Mouse (Mus musculus): ENCODE results near the gene Ninj2. TPM values are rescaled to one million over a fixed set of nuclear protein-coding genes. Genes with fewer than 3 reads are reported as not detected.

The Ninj2 gene
- total and polyA plus RNA-seq, 2 experiments from 2014 or later = not detected

- H3K27ac ChIP-seq (ENCODE audit: low read depth, low read length) = no peak overlapping the region
These were observed 64.3 kb downstream of the Ninj2 start for GRCm38 (mm10) chr6:120157479-120157878.

DNA sequence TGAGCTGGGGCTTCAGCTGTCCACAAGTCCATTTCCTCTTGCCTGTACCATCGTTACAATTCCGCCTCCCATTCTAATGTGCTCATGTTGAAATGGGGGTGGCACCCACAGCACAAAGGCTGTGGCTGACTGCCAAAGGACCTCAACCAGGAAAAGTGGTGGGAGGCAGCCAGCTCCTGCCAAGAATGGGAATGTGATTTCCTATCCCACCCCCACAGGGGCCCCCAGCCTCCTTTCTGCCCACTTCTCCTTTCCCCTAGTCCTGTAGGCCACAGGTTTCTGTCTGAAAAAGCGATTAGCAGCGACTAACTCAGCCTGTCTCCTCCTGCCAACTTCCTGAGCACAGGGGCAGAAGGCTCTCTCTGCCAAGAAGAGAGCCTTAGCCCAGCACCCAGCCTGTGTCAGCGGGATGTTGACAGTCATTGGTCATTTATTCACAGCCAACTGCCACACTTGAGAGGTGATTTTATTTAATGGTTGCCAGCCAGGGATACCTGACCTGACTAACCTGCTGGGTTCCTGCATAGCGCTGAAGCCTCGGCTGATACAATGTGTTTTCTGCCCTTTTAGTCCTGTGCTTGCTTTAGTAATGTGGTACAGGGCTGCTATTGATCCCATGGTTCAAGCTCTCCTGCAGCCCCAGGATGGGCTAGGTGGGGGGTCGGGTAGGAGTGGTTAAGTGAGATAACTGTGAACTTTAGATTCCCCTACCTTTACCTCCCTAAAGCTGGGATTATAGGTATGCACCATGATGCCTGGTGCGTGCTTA, 66.2 kb downstream of the Ninj2 start:
- Histone ChIP-seq H3K27me3 (ENCODE audit: insufficient read depth, low read length) (no peaks in the 10 kb centered on the region), H3K4me2 (ENCODE audit: low read depth) (no peak overlapping the region), H3K9ac (no peak overlapping the region), H3K9me3 (ENCODE audit: low read length) (no peaks in the 10 kb centered on the region), H3K36me3 (ENCODE audit: insufficient read depth) (no peaks in the 10 kb centered on the region), H3K4me3 (ENCODE audit: low read depth, low read length) (no peak overlapping the region), H3K27ac (ENCODE audit: low read depth, low read length) (no peak overlapping the region), H3K4me1 (ENCODE audit: insufficient read depth) (0 out of 2 replicates have a peak, but pooled peaks cover 5% of the 10 kb centered on the region)
- ATAC-seq (peak; percentile 88), DNase-seq (peak; percentile 79)
- WGBS = 28% methylated on average over 9 of the region's 9 CpGs
- no peak for TF ChIP-seq CTCF (IDR thresholded peaks at IDR 0.05; ENCODE audit: low read depth)

More at GRCm38 (mm10) chr6:120157479-120157878, 64.3 kb downstream of the Ninj2 start:
- H3K36me3 ChIP-seq (ENCODE audit: insufficient read depth) = no peaks in the 10 kb centered on the region
- no peak for TF ChIP-seq CTCF (IDR thresholded peaks at IDR 0.05; ENCODE audit: low read depth)
- 0 out of 2 replicates have a peak, but pooled peaks cover 5% of the 10 kb centered on the region for H3K4me1 ChIP-seq (ENCODE audit: insufficient read depth)
- no peak for ATAC-seq
- WGBS = 28% methylated on average over 6 of the region's 6 CpGs
- peak; percentile 16 for DNase-seq
- no peak overlapping the region for H3K4me2 ChIP-seq (ENCODE audit: low read depth)
- H3K27me3 ChIP-seq (ENCODE audit: insufficient read depth, low read length) = no peaks in the 10 kb centered on the region
- H3K9ac ChIP-seq = no peak overlapping the region
- H3K9me3 ChIP-seq (ENCODE audit: low read length) = no peaks in the 10 kb centered on the region
- no peak overlapping the region for H3K4me3 ChIP-seq (ENCODE audit: low read depth, low read length)

DNA sequence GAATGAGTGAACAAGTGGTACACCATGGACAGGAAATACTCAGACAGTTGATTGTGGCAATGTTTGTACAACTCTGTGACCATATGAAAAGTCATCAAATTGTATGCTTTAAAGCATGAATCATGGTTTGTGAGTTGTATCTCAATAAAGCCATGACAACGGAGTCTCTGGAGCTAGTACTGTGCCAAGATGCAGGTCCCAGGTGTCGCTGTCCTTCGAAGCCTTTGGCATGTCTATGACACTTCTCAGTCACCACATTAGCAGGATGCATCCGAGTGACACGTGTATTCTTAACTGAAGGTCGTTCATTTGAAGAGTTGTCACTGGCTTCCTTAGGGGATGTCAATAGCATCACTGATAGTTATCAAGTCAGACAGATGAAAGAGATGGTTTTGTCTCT, 69.8 kb downstream of the Ninj2 start:
- H3K9me3 ChIP-seq (ENCODE audit: low read length) = no peaks in the 10 kb centered on the region
- H3K27ac ChIP-seq (ENCODE audit: low read depth, low read length) = no peak overlapping the region
- DNase-seq = no peak
- no peak overlapping the region for H3K9ac ChIP-seq
- H3K27me3 ChIP-seq (ENCODE audit: insufficient read depth, low read length) = no peaks in the 10 kb centered on the region
- H3K4me1 ChIP-seq (ENCODE audit: insufficient read depth) = 0 out of 2 replicates have a peak, but pooled peaks cover 5% of the 10 kb centered on the region
- no peak for TF ChIP-seq CTCF (IDR thresholded peaks at IDR 0.05; ENCODE audit: low read depth)
- ATAC-seq = no peak
- H3K36me3 ChIP-seq (ENCODE audit: insufficient read depth) = no peaks in the 10 kb centered on the region
- 88% methylated on average over 6 of the region's 6 CpGs for WGBS
- no peak overlapping the region for H3K4me3 ChIP-seq (ENCODE audit: low read depth, low read length)
- H3K4me2 ChIP-seq (ENCODE audit: low read depth) = no peak overlapping the region

DNA sequence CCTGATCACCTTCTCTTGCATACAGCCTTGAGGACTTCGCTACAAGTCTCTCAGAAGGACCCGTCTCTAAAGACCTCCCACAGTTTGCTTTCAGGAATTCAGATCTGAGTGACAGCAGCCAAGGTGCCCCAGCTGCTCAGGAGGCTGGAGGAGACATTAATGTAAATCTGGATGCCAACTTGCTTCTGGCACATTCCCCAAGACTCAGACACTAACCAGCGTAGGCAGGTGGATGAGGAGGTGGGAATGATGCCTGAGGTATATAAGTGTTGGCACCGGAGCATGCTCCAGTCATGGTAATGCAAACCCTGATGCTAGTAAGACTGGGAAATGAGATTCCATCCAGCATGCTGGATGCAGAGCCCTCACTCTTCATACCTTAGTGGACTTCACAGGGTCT, 71.6 kb downstream of the Ninj2 start:
- ATAC-seq = no peak
- DNase-seq = no peak
- no peak overlapping the region for H3K4me3 ChIP-seq (ENCODE audit: low read depth, low read length)
- H3K4me2 ChIP-seq (ENCODE audit: low read depth) = no peak overlapping the region
- no peaks in the 10 kb centered on the region for H3K36me3 ChIP-seq (ENCODE audit: insufficient read depth)
- no peak for TF ChIP-seq CTCF (IDR thresholded peaks at IDR 0.05; ENCODE audit: low read depth)
- H3K27ac ChIP-seq (ENCODE audit: low read depth, low read length) = no peak overlapping the region
- no peaks in the 10 kb centered on the region for H3K9me3 ChIP-seq (ENCODE audit: low read length)
- no peaks in the 10 kb centered on the region for H3K27me3 ChIP-seq (ENCODE audit: insufficient read depth, low read length)
- no peak overlapping the region for H3K9ac ChIP-seq
- 0 out of 2 replicates have a peak, but pooled peaks cover under 1% of the 10 kb centered on the region for H3K4me1 ChIP-seq (ENCODE audit: insufficient read depth)
- 76% methylated on average over 4 of the region's 4 CpGs for WGBS

DNA sequence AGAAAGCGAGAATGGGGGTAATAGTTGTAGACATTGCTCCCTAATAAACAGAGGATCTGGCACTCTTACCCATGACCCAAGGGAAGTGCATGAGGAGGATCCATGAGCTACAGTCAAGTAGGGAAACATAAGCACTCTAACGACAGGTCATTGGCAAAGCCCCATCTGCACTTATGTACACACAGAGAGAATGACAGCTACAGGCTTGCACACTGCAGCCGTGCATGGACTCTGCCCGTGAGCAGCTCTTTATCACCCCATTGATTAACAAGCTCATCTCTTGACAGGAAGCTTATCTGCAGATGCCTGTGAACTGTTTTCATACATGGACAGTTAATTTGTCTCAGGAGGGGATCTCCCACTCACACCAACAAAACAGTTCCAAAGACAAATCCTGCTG, 74.4 kb downstream of the Ninj2 start:
- TF ChIP-seq CTCF (IDR thresholded peaks at IDR 0.05; ENCODE audit: low read depth) = no peak
- Histone ChIP-seq H3K4me2 (ENCODE audit: low read depth) (no peak overlapping the region), H3K4me3 (ENCODE audit: low read depth, low read length) (no peak overlapping the region), H3K4me1 (ENCODE audit: insufficient read depth) (no peaks in the 10 kb centered on the region), H3K36me3 (ENCODE audit: insufficient read depth) (no peaks in the 10 kb centered on the region), H3K27ac (ENCODE audit: low read depth, low read length) (no peak overlapping the region), H3K9ac (no peak overlapping the region), H3K27me3 (ENCODE audit: insufficient read depth, low read length) (no peaks in the 10 kb centered on the region), H3K9me3 (ENCODE audit: low read length) (no peaks in the 10 kb centered on the region)
- DNase-seq = no peak
- no peak for ATAC-seq
- WGBS = 83% methylated on average over 4 of the region's 4 CpGs

DNA sequence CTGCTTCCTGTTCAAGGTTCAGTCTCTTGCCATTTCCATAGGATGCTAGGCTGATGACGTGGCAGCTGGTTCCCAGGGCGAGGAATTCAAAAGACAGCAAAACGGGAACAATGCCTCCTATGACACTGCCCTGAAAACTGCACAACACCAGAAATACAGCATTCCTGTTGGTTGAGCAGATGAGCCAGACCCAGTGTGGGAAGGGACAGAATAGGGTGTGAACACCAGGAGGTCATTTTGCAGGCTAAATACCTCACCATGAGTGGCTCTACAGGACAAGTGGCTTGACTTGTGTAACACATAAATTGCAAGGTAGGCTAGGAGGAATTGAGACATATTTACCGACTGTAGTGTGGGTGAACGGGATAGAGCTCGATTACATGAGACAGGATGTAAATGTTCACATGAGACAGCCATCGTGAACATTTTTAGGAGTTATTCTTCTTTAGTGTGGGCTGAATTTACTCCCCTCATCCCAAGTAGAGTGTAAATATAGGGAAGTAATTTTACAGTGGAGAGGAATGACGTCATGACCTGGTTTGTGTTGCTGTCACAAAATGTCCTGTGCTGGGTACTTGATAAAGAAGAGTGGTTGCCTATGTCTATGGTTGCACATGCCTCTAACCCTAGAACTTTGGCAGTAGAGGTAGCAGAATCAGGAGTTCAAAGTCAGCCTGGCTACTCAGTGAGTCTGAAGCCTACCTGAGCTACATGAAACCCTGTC, 79.3 kb downstream of the Ninj2 start:
- Histone ChIP-seq H3K27ac (ENCODE audit: low read depth, low read length) (no peak overlapping the region), H3K4me2 (ENCODE audit: low read depth) (no peak overlapping the region), H3K27me3 (ENCODE audit: insufficient read depth, low read length) (no peaks in the 10 kb centered on the region), H3K4me3 (ENCODE audit: low read depth, low read length) (no peak overlapping the region), H3K9me3 (ENCODE audit: low read length) (no peaks in the 10 kb centered on the region), H3K9ac (no peak overlapping the region), H3K36me3 (ENCODE audit: insufficient read depth) (no peaks in the 10 kb centered on the region), H3K4me1 (ENCODE audit: insufficient read depth) (no peaks in the 10 kb centered on the region)
- WGBS = 79% methylated on average over 8 of the region's 8 CpGs
- DNase-seq (no peak), ATAC-seq (no peak)
- TF ChIP-seq CTCF (IDR thresholded peaks at IDR 0.05; ENCODE audit: low read depth) = no peak

GRCm38 (mm10) chr6:120174028-120174601, 81.0 kb downstream of the Ninj2 start:
- no peak for TF ChIP-seq CTCF (IDR thresholded peaks at IDR 0.05; ENCODE audit: low read depth)
- 81% methylated on average over 6 of the region's 6 CpGs for WGBS
- Histone ChIP-seq H3K27me3 (ENCODE audit: insufficient read depth, low read length) (no peaks in the 10 kb centered on the region), H3K4me2 (ENCODE audit: low read depth) (no peak overlapping the region), H3K9me3 (ENCODE audit: low read length) (no peaks in the 10 kb centered on the region), H3K27ac (ENCODE audit: low read depth, low read length) (no peak overlapping the region), H3K9ac (no peak overlapping the region), H3K4me1 (ENCODE audit: insufficient read depth) (no peaks in the 10 kb centered on the region), H3K4me3 (ENCODE audit: low read depth, low read length) (no peak overlapping the region), H3K36me3 (ENCODE audit: insufficient read depth) (no peaks in the 10 kb centered on the region)
- ATAC-seq = no peak
- no peak for DNase-seq

Measured in forebrain, postnatal 0 days (tissue).